Mouse (Mus musculus) lung, postnatal 4 days (tissue): ENCODE measurements around the gene Astn2.

Source experiments
- DNase-seq, 2 experiments: peaks; one replicate each; pipeline ENCODE4 v3.0.0; 2021

Astn2 gene

DNA sequence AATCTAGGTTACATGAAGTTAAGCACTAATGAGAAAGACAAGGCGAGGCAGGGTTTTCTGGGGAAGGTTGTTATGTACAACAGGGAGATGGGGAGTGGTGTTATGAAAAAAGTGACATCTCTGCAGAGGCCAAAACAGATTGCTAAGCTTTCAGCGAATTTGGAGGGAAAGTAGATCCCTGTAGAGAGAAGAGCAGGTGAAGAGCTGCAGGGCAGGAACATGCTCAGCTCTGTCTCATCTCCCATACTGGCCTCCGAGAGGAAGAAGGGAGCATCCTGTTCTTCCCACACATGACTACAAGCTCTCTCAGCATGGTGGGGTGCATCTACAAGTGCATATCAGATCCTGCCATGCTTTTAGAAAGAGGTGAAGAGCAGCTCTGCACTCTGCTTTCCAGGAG lies 245.7 kb downstream of the Astn2 start:
- DNase-seq = no peak

DNA sequence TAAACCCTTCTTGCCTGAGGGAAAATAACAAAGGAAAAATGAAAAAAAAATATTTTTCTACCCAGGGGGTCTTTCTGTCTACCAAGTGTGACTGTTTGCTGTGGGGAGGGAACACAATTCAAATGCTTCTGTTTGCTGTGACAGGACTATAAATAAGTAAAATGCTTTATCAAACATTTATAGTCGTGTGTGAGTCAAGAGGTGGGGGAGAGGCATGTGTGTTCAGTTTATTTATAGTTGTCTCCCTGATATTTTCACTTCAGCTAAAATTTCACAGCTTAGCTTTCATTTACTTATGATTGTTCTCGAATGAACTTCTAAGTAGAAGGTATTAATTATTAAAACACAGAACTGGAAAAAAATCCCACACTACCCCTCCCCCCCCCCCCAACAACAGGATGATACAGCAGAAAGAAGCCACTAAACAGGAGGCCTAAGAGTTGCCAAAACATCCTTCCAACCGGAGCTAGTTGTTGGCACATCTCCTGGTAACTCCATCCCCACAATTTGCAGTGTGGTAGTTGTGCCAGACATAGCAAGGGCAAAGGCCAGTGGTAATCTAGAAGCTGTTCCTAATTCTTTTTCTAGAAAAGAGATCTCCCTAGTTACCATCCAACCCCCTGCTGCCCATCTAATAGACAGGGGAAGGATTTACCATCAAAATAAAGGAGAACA lies 246.8 kb downstream of the Astn2 start:
- no peak for DNase-seq

DNA sequence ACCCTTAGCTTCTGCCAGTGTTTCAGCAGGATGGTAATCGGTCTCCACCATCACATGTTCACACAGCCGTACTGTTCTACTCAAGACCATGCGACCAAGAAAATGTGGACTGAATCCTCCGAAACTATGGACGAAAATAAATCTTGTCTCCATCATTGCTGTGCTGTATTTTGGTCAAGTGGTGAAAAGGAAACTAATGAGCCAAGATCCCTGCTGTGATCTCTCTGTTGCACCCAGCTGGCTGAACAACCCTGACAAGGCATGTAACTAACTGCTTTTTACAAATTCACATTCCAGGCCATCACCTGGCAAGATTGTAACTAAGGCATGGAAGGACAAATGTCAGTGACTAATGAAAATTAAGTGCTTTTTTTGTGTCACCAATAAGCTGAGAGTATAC lies 257.9 kb downstream of the Astn2 start:
- no peak for DNase-seq

DNA sequence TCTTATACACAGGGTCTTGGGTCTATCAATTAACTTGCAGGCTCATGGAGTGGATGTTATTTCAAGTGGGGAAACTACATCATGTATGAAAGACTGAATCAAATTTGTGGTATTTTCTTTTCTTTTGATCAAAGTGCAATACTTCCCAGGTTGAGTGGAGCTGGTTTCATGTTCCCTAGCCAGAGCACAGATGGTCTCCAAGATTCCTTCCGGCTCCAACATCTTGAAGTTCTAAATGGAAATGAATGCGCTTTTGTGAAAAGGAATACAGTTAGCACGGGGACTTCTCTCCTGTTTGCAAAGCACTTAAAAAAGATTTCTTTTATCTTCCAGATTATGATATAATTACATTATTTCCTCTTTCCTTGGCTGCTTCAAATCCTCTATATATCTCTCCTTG lies 278.2 kb downstream of the Astn2 start:
- DNase-seq = no peak

DNA sequence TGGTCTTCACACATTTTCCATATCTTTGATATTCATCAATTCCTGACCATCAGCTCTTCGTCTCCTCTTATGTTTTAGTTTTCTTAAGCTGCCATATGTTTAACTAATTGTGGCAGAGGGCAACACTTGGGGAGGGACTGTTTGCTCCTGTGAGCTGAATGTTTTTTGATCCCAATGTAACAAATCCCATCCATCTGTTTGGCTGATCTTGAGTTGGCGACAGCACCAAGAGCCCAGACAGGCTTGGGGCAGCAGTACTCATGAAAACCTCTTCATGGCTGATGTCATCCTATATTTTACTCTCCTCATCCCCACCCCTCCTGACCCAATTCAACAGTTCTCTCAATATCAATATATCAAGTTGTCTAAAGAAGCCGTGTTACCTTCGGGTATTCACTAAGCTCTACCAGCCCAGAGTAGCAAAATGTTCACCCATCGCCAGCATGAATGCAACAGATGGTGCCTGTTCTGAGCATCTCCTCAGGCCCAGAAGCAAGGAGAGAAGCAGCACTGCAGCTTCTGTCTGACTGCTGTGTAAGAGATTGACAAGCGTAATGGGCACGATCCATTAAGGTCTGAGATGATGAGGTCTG lies 281.5 kb downstream of the Astn2 start:
- no peak for DNase-seq

DNA sequence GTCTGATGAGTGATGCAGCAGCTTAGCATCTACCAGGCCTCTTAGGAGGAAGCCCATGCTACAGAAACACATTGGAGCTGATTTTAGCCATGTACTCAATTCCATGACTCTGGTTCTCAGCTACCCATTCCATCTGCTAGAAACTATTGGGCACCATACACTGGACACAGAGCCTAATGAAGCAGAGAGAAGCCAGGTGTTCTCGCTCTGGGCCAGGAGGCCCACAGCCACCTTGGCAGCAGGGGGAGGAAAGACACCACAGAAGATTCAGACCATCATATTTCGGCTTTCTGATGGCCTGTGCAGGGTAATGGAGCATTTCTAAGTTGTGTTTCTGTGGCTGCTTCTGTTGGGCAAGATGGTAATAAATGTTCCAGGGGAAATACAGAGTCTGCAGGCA lies 290.2 kb downstream of the Astn2 start:
- DNase-seq = no peak

DNA sequence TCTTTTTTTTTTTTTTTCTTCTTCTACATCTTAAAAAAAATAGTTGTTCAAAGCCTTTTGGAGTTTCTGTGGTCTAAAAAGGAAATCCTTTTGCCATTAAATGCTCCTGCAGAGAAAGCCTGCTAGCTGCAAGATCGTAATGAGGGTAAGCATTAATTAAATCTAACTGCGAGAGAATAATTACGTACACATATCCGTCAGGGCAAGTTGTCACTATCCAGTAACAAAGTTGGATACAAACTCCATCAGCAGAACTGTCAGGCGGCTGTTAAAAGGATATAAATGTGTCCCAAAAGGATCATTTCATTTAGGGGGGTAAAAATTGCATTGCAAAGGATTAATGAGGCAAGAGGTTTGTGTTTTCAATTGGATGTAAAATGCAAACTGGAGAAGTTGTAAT lies 302.4 kb downstream of the Astn2 start:
- no peak for DNase-seq

DNA sequence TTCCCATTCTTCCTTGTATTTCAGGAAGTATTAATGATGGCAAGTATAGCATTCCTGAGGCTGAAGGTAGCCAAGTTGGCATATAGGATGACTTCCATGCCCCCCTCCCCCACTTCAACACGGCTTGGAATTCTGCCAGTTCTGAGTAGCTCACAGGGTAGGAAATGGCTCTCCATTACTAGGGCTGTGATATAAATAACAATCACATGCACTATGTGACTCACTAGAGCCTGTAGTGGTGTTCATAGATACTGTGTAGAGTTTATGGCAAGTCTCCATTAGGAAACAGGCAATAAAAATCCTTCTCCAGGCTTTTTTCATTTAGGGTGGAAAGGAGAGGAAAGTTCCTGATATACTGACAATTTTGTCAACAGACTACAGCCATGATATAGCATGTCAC lies 306.8 kb downstream of the Astn2 start:
- no peak for DNase-seq

DNA sequence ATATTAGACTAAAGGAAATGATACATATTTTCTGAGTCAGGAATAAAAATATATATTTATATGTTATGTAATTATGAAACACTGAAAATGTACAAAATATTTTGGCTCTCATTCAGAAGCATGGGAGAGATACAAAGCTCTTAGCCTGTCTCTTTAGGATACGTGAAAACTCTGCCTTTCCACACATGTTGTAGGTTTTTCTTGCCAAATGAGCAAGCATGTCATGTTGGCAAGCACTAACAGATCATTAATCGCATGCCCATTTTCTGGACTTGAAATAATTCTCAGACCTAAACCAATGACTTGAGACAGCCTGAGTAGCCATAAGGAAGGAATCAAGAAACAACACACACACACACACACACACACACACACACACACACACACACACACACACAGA lies 308.3 kb downstream of the Astn2 start:
- no peak for DNase-seq

DNA sequence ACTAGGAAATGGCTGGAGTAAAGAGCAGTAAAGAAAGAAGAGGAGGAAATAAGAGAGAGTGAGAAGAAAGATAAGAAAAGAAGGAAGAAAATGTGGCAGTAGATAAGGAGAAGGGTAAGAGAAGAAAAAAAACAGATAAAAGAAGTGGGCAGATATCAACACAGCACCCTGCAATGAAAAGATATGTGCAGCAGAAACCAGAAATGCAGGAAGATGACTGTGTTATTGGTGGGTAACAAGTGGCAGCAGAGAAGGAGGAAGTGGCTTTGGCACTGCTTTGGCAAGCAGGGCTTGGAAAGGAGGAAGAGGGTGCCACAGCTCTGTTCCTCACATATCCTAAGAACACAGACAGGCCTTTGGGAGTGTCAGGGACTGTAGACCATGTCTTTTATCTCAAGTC lies 347.2 kb downstream of the Astn2 start:
- no peak for DNase-seq

DNA sequence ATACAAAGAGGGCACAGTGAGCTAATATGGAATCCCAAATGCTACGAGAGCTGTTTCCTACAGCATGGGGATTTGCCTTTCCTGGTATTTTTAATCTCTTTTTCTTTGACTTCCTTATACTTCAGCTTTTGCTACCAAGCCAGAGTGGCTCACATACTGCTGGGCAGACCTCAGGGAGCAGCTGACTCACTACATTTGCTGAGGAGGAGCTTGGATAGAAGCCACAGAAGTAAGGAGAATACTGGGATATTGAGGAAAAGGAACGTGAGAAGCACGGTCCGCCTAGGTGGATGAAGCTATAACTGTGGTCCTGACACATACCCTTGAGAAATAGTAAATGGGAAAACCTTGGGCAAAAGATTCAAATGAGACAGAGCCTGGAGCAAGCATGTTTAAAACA lies 348.7 kb downstream of the Astn2 start:
- DNase-seq = no peak

DNA sequence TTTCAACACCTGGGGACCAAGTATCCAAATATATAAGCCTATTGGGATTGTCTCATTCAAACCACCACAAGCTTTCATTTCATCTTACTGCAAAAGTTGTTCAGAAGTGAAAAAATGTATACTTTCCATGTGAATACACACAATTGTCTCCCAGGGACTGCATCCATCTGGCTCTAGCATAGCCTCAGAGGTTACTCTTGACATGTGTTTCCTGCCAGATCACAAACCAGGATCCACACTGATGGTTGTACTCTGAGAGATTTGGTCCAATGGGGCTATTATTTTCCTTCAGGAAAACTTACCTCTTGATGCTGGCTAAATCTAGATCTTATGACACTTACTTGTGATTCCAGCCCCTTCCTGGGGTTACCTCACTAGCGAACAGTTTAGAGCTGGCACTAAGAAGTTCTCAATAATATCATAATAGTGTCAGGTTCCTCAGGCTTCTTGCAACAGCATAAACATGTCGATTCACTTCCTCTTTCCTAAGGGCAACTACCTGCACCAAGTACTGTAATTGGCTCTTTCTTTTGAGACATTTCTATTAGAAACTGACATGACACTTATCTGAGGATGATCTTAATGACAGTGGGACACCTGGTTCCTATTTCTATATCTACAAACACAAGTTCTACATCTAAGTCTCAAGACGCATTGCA lies 361.3 kb downstream of the Astn2 start:
- no peak for DNase-seq

DNA sequence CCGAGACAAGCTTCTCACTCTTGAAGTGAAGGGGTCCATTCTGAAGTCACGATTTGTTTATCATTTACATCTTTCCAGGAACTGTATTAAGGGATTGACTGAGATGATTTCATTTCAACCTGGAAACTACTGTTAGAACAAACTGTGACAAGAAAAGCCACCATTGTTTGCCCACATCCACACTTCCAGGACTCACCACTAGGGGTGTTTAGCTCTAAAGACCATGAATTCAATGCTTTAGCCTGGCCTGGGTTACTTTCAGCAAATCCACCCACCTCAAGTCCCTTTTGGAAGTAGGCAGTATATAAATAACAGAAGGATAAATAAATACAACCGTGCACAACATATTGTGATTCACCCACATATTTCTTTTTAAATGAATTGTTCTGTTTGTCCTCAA lies 370.6 kb downstream of the Astn2 start:
- no peak for DNase-seq

DNA sequence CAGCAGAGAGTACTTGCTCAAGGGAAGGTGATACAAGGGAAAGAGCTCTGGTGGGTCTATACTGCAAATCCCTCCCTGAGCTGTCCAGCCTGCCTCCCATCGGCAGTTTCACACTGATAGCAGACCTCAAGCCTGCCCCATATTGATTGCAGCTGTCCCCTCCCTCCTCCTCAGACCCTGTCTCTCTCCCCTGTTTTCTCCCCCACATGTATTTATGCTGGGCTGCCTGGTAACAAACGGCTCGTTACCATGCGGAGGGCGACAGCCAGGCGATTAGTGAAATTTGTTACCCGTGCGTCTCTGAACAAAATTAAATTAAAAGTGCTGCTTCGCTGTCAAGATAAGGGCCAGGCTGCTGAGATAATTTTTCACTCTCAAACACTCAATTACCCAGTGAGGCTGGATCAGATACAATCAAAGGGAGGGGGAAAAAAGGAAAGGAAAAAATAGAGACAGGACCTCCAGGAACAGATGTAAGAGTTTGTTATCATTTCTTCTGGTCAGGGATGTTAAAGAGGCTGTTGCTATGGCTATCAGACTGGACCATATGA lies 373.0 kb downstream of the Astn2 start:
- DNase-seq = no peak

DNA sequence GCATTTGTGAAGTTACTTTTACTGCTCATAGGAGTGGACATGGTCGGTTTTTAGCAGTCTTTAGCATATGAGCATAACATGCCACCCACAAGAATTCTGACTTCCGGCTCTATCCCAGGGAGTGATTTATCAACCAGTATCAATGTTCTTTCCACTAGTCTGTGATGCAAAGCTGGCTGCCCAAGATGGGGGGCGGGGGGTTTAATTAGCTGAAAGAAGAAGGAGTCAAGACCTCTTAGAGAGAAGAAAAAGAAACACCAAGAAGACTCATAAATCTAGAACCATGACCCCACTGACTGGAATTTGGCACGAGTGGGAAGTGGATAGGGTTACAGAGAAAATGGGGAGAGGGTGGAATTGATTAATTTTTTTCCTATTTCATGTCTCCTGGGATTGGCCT lies 374.5 kb downstream of the Astn2 start:
- DNase-seq = peak in 1 of 2 experiments; percentile 17

DNA sequence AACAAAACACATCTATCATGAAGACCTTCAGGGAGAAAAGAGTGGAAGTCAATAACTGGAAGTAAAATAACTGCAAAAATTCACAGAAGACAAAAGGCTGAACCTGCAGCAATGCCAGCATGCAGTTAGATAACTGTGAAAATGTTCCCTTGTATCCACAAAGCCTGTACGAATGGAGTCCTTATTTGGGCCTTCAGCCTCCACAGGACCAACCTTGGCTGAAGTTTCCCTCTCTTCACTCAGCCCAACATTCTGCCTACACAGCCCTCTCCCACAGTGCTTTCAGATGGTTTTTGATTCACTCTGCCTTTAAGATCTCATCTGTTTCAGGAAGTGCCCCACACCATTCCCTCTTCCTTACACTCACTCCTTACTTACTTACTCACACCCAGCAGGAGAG lies 376.5 kb downstream of the Astn2 start:
- no peak for DNase-seq

DNA sequence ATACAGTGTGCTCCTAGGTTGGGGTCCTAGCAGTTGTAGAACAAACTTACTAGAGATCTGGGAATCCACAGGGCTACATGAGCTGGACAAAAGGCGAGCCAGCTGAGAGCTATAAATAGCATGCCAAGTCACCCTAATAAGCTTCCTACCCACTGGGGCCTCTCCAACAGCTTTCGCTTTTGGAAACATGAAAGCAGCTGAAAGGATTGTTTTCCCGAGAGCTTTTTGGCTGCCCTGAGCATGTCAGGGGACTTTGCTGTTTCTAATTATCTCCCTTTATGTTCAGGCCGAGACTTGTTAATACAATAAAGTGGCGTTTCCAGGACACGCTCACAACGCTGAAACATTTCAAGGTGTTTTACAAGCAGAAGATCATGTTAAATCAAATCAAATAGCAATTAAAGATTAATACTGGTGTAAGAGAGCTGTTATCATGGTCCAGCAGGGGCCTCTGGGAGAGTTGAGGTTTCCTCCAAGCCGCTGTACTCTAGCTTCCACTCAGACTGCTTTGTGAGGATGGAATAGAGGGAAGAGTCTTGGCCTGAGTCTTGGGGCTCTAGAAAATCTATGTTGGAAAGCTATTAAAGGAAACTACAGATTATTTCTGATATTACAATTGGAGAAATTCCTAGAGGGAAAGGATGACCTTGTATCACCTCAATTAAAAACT lies 378.9 kb downstream of the Astn2 start:
- peak; percentile 11 to 26 for DNase-seq

DNA sequence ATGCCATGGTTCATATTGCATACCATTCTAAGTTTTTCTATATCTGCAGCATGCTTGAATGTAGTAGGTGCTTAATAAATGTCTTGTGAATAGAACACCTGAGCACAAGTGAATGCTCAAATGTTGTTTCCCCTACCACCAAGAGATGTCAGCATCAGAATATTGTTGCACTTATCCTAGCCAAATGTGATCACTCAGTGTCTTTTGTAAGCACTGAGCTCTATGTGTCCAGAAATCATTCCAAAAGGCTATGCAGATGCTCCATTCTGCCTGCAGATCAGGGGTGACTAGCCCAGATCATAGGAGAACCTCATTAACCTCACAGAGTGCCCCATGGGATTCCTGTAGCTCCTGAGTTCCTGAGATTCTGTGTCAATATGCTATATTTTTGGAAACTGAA lies 401.5 kb downstream of the Astn2 start:
- no peak for DNase-seq

DNA sequence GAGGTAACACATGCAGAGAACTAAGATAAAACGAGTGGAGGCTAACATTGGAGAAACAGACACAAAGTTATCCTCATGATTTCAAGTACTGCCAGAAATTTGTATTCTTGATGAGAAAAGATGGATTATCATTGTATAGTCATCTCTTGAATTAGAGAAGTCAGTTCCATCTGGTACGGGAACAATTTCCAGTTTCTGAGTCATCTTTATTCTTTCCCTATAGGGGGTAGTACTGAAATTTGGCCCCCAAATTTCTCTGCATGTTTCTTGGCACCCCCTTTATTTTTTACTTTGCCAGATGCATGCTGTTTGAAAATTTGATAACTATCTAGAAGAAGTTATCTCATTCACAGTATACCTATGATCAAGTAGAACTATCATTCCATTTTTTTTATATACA lies 420.8 kb downstream of the Astn2 start:
- DNase-seq = no peak

DNA sequence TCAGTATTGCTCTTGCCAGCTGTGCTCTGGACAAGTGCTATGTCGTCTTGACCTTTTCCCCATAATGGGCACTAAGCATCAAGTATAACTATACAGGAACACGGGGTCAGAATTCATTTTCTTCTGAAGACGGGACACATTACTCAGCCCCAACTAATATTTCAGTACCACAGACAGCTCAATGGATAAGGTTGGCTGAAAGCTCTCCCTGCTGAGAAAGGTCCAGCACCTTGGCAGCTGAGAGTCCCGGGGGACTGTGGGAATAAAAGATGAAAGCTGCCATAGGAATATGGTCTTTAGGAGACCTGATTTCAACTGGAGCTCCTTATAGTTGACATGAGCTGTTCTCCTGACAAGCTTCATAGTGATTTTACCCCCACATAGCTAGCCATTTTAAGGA lies 421.5 kb downstream of the Astn2 start:
- DNase-seq = no peak

DNA sequence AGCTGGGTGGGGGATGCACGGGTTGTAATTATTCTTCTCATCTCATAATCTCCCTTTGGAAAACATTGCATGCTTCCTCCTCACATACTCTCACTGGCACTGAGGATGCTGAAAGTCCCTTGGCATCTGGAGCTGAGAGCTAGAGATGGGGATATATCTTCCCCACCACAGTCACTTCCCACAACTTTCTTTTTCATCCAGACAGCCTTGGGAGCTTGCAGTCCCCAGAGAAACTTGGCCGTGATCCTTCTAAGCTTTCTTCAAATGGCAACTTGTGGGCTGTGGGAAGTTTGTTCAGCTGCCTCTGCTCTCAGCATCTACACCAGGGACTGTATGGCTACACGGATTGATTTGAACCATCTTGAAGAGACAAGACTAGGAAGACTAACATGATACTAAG lies 428.2 kb downstream of the Astn2 start:
- DNase-seq = no peak

DNA sequence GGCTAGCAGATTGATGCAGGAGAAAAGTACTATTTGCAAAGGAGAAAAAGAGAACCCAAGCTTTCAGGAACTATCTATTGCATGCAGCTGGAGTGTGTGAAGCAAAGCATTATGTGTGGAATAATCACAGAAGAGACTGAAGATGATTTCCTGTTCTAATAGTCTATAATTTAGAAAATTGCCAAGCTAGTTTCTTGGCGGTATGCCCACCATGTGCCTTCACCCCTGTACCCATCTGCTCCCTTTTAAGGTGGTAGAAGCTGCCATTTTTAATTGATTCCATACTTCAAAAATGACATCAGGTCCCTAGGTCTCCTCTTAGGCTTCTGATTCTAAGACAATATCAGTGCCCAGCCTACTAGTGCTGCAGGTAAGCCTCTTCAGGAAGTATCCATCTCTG lies 432.0 kb downstream of the Astn2 start:
- DNase-seq = no peak

DNA sequence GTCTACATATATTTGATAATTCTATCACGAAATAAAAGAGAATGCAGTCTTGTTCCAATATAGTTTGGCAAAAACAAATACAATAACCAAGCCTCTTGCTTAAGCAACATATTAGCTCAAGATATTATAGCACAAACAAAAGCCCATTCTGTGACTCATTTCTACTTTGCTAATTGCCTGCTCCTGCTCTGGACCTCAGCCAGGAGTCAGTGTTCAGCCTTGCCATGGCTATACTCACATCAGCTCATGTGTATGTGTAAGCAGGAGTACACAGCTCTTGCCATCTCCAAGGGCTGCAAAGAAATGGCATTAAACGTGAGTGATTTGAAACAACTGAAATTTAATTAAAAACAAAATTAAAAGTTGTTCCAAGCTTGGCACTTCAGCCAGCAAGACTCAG lies 435.1 kb downstream of the Astn2 start:
- no peak for DNase-seq

DNA sequence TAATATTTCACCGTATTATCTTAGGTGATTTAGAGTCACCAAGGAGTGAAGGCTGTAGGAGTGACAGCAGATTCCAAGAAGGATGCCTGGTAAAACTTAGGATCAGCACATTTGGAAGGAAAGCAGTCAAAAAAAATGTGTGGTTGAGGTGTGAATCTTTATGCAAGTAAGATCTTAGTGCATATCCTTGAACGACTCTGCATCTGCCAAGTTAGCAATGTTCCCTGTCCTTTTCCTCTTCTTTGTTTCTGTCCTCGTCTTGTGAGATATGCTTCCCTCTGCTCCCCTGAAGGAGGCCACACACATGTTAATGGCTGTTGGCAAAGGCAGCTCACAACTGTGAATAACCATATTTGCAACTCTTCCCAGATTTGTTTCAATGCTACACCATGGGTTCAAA lies 439.8 kb downstream of the Astn2 start:
- no peak for DNase-seq
